12 mouse cellular contexts compared by ENCODE assay signal in genomic region chrX:105037666-105038065, GRCm38 (mm10). TPM values are rescaled to one million over a fixed set of nuclear protein-coding genes. Genes with fewer than 3 reads are reported as not detected.
DNase-seq lines count a peak whose midpoint lies in the region; TF ChIP-seq lines count a peak whose summit lies in the region.
"Had no signal": no experiment of that assay in that cellular context is flagged by ENCODE, and none has a peak within 500 bp of the region (broad histone marks: within the 10 kb centered on the region; RNA-seq: fewer than 3 reads in every experiment).

No protein-coding gene starts in this region.

- H3K27ac ChIP-seq in layer of hippocampus, adult 2 months: no peak overlapping the region
- H3K27ac ChIP-seq: heart, embryonic 13.5 days; liver, embryonic 14.5 days; neural tube, embryonic 12.5 days had no signal

- H3K4me3 ChIP-seq in layer of hippocampus, adult 2 months: no peak overlapping the region
- H3K4me3 ChIP-seq: heart, embryonic 13.5 days; neural tube, embryonic 12.5 days had no signal

- TF ChIP-seq CTCF in layer of hippocampus, adult 2 months (conservative IDR thresholded peaks at IDR 0.05): peak; percentile 63

- peak; percentile 9 for DNase-seq in embryo, embryonic 11 days
- DNase-seq in embryo, embryonic 10 days (ENCODE audit: low spot score): no peak
- DNase-seq in layer of hippocampus, adult 2 months (ENCODE audit: low spot score in 2 of 2): peak in 1 of 2 experiments; percentile 32
- no peak for DNase-seq in layer of hippocampus, postnatal 25 days (ENCODE audit: extremely low spot score in 1 of 2, low spot score in 1 of 2)
- DNase-seq in 3T3-L1 (ENCODE audit: low read depth, low spot score): peak; percentile 41
- DNase-seq in ZHBTc4 (ENCODE audit: low read depth, low spot score): peak; percentile 21
- no peak for DNase-seq in yolk sac, embryonic 10.5 days (ENCODE audit: low spot score)
- DNase-seq in thymus, postnatal 10 days (ENCODE audit: low spot score in 2 of 2): no peak
- DNase-seq: kidney, postnatal 36 days had no signal

RNA-seq across cellular contexts. Expression of gene Pbdc1, which starts 41.9 kb away (rescaled TPM):
- total RNA-seq in layer of hippocampus, adult 2 months (2021): 10 to 100 TPM; 16.1 to 18.9 TPM
- total RNA-seq in layer of hippocampus, postnatal 25 days (2021): 10 to 100 TPM; 17.6 to 18.2 TPM

Comparison
In these comparisons a context has a peak if more than half of its experiments do, and no peak if none do; other contexts are left out.
1. DNase-seq: peak in embryo, embryonic 11 days (single experiment), 3T3-L1 (single experiment) and ZHBTc4 (single experiment); none in embryo, embryonic 10 days (single experiment), layer of hippocampus, postnatal 25 days (0 of 2), yolk sac, embryonic 10.5 days (single experiment) and thymus, postnatal 10 days (0 of 2).